Mouse (Mus musculus) lung, postnatal 10 days (tissue): Measurements from ENCODE around the gene Olfr49.

ENCODE experiments used
- DNase-seq: peaks from one replicate; pipeline ENCODE4 v3.0.0; 2021

The Olfr49 gene

DNA sequence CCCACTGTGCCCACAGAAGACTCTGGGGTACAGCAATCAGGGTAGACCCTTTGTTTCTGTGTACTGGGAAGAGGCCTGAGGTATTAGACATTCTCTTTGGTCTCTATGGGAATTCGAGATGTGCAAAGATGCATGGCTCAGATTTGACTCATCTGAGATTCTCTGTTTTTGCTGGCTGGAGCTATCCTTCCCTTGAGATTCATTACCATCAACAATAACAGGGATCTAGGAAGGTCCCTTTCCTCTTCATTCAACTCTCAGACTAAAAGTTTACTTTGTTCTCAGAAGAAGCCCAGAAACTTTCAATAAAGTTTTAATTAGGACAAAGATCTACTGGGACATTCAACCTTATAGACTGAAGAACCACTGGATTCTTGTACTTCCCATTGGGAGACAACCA lies at the start of gene Olfr49:
Gene Olfr49, minus strand, starts transcription at position 101 of the 400 bp plus-strand sequence.
- DNase-seq, result no peak

DNA sequence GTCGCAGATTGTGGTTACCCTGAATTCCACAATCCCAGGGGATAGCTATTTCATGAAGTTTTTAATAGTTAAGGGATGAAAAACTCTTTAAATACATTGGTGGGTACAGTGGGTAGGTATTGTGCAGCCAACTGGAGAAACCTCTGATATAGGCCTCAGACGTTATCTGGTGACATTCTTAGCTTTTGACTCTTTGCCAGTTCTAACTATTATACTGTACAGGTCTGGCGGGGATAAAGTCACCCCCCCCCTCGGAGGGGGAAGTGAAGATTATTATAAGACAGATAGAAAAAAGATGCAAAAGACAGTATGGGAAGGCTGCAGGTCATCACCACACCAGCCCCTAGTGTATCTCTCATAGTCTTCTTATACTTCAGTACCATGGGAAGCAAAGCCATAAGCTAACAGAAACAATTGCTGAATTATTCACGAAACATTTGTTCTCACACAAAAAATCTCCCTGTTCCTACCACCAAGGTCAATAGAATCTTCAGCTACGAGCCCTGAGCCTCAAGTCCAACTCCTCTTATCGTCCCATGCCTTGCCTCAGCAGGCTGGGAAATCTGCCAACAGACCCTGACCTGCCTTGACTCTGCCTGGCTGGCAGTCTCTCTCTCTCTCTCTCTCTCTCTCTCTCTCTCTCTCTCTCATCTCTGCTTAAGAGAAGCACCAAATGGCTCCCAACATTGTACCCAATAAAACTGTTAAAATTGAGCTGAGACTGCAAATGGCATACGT lies 48.9 kb upstream of the Olfr49 start:
- DNase-seq, result peak; percentile 14

DNA sequence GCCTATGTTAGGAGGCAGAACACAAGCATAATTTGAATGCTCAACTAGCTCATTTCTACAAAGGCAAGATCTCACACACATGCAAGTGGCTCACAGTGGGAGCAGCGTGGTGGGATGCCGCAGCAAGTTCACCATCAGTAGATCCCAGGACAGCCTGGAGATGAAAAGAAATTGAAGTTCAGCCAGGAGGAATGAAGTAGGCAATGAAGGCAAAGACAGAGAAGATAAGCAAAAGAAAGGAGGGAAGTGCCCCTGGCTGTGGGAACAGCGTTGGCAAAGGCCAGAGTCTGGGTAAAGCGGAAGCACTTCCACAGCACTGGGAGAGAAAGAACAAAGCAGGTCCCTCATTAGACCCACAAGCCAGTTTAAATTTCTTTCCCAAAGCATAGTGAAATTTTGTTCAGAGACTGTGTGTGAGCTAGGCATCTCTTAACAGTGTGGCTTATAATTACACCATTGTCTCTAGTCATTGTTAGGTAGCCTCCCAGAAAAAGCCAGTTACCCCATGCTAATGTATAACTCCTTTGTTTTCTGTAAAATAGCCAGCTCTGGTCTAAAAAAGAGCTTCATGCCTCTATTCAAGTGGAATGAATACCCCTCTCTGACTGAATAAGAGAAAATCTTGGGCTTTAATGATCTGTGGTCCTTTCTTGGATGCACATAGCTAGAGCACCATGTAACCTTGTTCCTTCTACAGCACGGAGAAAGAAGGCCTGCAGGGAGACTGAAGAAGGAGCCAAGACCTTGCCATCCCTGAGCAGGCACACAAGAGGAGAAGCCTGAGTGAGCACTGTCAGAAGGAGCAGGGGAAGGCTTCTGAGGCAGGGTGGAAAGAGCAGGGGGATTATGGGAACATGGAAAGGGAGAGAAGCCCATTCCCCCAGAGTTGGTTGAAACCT lies 47.7 kb upstream of the Olfr49 start:
- no peak for DNase-seq

DNA sequence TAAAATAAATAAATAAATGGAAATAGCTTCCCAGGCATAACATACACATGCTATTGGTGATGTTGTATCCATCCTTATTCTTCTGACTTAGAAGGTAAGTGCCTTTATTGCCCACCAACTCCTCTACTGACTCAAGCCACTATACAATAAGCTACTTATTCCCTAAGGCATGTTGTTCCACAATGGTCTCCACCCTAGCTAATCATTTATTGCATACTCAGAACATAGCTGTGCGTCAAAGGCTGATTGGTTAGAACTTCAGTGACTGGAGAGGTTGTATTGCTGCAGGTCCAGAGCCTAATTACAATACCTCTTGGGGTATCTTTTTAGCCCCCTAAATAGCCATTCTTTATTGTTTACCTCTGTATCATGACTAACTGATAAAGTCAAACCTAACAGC lies 46.4 kb upstream of the Olfr49 start:
- no peak for DNase-seq

DNA sequence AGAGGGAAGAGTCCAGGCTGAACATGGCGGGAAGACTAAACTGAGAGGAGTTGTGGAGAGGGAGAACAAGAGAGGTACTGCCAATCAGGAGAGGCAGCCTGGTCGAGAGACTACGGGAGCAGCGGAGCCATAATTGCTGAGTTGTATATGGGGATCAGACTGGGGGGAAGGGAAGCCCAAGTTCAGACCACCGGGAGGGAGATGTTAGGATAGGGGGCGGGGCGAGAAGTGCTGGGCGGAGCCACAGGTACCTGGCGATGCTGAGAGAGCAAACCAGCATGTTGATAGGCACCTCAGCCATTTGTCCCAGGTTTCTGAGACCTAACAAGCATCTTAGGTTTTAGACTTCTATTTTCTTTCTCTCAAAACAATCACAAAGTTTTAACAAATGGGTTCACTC lies 44.5 kb upstream of the Olfr49 start:
- DNase-seq, result no peak

DNA sequence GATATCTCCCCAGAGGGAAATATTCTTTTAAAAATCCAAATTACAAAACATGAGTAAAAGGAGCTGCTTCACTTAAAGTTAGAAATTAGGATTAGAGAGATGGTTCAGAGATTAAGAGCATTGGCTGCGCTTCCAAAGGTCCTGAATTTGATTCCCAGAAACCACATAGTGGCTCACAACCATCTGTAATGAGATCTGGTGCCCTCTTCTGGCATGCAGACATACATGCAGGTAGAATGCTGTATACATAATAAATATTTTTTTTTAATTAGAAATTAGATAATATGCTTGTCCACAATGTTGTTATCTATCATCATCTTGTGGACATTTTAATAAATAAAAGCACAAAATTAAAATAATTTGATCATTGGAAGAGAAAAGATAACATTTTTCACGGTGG lies 43.8 kb upstream of the Olfr49 start:
- no peak for DNase-seq

DNA sequence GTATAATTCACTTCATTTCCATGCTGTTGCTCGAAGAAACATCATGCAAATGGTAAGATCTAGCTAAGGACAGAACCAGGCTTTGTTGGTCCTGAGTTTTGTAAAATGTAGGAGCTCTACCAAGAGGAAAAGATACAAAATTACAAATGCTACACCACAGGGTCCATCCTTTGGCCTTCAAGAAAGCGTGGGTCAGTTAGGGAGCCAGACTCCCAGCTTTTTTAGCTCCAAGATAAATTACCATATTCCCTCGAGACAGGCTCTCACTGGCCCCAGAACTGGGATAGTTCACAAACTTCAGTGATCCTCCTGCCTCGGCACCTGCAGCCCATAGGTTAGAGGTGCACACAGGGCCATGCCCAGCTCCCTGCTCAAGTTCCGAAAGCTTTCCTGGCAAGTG lies 39.7 kb upstream of the Olfr49 start:
- DNase-seq, result no peak

DNA sequence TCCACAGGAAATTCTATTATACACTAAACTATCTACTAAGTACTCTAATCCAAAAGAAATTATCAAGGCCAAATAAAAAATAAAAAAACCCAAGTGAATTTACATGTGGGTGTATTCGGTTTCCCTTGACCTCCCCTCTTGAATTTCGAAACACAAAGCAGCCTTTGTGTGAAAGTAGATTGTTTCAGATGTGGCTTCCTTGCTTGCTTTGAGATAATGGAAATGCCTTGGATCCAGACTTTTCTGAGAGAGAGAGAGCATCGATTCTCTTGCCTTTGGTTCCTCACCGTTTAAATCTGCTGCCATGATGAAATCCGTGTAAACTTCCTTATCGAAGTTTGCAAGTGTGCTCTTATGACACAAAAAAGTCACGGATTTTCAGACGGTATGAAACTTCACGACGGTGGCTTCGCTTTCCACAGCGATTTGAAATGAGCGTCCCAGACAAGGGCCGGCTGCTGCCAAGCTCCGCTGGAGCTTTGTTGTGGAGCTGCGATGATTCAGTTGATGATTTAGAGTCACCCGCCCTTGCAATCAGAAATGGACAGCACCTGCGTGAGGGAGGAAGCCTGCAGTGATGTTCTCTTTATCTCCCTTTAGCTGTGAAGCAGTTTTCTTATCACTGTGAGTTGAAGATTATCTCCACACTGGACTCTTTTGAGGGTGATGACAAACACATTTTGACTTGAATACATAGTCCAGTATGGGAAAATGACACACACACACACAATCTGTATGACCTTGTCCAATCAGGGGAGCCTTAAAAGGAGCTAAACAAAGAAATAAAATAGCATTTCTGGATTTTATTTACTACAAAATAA lies 37.0 kb upstream of the Olfr49 start:
- no peak for DNase-seq

DNA sequence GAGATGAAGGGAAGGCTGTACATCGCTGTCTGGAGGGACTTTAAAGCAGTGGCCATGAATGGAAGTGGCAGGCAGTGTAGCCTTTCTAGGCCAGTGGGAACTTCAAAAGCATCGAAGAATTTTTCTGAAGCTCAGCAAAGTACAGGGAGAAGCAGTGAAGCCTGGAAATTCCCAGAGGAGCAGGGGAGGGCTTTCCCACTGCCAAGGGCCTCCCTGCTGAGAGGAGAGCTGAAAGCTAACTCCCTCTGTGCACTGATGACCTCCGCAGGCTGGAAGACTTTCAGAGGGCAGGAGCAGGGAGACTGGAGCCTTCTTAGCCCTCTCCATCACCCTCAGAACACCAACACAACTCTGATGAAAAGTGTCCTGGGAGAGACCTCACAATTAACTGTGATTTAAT lies 27.0 kb upstream of the Olfr49 start:
- DNase-seq, result no peak

DNA sequence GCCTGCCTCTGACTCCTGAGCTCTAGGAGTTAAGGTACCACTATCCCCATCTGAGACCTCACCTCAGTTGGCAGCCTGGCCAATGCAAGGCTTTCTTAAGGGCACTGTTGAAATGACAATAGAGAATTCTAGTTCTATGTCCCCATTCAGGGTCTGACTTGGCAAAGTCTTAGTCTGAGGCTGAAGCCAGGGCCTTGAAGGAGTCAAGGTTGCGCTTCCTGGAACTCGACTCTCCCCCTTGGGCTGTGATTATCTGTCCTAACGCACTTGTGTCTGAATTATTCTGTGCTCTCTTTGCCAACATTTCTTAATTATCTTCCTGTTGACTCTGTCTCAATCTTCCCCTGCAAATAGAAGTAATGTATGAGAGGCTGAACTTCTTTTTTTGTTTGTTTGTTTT lies 15.9 kb upstream of the Olfr49 start:
- no peak for DNase-seq

DNA sequence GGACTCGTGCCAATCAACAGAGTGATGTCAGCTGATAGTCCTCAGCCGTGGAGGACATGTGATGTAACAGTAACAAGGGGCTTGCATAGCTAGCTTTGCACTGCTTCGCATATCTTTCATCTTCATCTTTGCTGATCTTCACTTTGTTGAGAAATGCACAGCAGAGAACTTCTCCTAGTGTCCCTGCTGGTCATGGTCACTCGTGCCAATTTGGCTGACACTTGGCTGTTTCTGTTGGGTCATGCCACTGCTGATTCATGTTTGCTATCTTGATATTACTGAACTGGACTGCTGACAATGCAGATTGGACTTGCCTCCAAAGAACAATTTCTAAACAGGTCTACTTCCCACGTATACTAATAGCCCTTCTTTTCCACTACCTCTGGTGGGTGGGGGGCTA lies 15.4 kb upstream of the Olfr49 start:
- peak; percentile 13 for DNase-seq

DNA sequence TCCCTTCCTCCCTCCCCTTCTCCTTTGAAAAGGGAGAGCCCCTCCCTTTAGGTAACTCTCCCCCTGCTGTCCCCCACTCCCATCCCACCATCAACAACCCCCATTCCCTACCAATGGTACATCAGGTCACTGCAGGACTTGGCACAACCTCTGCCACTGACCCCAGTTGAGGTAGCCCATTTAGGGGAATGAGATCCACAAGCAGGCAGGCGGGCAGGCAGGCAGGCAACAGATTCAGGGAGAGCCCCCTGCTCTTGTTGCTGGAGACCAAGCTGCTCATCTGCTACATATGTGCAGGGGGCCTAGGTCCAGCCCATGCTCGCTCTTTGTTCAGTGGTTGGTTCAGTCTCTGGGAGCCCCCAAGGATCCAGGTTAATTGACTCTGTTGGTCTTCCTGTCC lies 8.3 kb downstream of the Olfr49 start:
- no peak for DNase-seq

DNA sequence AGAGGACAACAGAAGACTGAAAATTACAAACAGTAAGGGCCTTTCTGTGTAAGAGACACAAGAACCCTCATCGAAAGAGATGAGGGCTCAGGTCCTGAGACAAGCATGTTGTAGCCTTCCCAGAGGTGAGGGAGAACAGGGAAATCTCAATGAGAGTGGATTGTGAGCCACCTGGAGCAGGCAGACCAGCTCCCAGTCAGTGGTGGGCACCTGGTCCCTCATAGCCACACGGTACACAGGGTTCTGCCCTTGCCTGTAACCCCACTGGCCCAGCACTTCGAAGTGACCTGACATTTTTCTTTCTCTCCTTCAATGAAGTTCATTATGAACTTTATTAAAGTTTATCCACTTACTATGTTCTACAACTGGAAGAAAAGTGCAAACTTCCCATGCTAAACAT lies 12.0 kb downstream of the Olfr49 start:
- DNase-seq, result no peak

DNA sequence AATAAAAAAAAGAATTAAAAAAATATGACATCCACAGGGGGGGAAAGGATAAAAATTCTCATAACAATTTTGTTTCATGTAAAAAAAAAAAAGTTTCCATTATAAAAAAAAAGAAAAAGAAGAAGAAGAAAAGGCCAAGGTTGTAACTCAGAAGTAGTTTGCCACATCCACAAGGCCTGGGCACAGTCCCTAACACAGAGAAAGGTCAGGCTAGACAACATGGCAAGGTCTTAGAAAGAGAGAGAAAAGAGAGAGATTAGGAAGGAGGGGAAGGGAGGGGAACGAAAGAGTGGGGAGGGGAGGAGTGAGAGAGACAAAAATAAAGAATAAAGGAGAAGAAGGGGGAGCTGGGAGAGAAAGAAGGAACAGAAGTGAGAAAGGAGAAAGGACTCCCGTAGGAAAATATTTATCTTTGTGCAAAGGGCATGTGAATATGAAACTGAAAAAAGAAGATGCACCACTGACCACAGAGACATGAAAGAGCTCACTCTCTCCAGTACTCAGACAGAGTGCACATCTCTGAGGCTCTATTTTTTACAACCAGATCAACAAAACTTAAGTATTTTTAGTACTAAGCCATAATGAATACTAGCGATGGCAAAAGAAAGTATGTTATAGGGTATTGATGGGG lies 12.6 kb downstream of the Olfr49 start:
- DNase-seq, result no peak

DNA sequence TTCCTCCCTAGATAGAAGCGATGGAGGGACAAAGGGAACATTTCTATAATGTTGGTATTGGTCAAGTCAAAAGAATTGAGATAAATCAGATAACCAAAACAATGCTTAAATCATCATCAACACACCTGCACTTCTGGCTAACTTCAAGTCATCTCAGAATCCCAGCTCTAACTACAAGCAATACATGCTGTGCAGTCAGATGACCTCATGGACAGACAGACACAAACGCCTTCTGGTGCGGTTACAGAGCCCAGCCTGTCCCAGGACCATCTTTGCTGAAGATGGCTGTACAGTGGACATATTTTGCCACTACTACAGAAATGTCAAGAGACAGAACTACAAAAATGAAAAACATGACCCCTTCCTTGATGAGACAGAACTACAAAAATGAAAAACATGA lies 14.3 kb downstream of the Olfr49 start:
- no peak for DNase-seq

DNA sequence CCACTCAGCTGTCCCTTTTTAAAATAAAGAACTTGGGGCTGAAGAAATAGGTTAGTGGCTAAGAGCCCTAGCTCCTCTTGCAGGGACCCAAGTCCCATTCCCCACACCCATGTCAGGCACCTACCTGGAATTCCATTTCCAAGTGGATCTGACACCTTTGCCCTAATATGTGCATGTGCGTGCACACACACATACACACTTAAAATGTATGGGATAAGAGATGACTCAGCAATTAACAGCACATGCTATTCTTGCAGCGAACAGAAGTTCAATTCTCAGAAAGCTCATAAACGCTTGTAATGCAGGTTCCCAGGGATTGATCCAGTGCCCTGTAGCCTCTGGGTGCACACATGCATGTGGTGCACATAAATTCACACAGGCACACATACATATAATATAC lies 15.2 kb downstream of the Olfr49 start:
- DNase-seq, result no peak

DNA sequence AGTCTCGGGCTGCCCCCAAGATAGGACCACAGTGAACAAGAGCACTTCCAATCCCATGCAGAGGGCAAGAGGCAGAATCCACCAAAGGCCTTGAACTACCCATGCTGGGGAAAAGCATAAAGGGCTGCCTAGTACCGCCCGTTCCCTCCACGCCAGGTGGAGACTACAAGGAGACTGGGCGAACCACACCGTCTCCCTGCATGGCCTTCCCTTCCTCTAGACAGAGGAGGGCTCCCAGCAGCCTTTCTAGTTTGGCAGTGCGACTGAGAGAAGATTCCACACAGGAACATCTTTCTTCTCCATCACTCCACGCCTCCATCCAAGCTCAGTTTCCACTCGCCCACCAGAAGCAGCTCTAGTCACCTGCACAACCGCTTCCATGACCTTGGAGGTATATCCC lies 16.8 kb downstream of the Olfr49 start:
- no peak for DNase-seq

DNA sequence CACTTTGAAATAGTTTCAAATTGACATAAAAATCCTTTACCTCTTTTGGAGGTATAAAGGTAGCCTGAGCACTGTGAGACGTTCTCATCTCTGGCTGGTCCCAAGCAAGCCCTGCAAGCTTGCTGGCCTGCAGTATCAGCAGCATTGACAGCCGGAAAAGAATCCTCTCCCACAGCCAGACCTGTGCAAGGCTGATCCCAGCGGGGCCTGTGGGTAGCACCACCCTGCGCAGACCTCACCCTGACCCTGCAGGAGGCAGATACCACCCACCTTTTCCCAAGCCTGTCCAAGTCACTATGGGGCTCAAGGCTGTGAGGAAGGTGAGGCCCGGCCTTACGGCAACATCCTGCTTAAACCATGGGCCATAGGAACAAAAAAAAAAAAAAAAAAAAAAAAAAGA lies 18.8 kb downstream of the Olfr49 start:
- no peak for DNase-seq

DNA sequence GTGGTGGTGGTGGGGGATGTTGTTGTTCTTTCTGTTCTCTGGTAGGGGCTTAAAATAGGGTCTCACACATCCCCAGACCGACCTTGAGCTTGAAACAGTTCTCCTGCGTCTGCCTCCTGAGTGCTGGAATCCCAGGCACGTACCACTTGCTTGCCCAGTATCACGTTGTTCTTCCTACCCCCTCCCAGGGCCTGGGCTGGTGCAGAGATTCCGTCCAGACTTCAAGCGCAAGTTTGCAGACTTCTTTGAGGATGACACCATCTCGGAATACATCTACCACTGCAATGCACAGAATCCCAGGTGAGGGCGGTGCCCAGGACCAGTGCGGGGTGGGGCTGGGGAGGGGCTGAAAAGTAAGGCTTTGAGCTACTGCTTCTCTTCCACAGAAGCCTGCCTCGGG lies 19.6 kb downstream of the Olfr49 start:
- no peak for DNase-seq

DNA sequence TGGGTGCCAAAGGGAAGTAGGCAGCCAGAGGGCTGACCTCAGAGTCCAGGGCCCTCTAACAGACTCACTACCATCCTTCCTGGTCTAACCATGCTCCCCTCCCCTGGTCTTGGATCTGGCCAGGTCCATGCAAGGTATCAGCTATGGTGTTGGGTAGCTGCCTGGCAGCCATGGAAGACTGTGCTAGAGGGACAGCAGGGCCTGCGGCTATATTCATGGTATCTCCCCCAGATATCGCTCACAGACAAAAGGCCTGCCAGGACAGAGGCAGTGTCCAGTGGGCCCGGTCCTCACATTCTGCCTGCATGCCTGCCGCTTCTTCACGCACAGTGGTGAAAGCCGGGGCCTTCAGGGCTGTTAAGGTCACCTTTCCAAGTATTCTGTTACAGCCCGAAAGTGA lies 20.5 kb downstream of the Olfr49 start:
- DNase-seq, result no peak

DNA sequence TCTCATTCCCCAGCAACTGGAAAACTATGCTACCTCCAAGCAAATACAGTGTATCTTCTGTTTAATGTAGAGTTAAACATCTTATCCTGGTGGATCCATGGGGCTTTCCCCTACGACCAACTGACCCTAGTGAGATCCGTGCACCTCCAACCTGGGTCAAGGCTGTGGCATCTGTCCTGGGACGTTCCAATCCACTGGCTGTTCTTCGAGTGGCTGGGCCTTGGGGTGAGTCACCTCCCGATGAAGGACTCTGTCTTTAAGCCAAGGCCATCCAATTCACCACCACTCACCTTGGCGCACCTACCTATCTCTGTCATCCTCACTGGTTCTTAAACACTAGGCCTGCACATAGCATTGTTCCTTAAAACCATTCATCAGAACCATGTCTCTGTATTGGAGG lies 21.6 kb downstream of the Olfr49 start:
- DNase-seq, result no peak

DNA sequence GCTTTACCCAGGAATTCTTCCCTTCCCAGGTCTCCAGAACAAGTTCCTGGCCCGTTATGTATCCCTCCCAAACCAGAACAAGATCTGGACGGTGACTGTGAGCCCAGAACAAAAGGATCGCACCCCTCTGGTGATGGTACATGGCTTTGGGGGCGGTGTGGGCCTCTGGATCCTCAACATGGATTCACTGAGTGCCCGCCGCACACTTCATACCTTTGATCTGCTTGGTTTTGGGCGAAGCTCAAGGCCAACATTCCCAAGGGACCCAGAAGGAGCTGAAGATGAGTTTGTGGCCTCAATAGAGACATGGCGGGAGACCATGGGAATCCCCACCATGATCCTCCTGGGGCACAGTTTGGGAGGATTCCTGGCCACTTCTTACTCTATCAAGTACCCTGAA lies 22.1 kb downstream of the Olfr49 start:
- DNase-seq, result no peak

DNA sequence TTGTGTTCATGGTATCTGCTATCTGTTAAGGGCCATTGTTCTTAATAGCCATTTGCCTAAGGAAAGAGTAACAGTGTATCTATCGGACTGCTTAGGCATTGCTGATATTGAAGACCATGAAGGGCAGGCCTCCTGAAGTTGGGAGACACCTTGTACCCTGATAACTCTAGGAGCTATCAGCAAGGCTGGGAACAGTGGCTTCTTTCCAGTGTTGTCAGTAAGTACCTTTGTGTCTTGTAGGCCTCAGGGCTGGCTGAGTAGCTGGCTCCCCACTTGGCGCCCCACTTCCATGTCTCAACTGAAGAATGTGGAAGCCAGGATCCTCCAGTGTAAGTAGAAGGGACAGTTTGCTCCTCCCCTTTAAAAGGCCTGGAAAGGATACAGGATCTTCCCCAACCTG lies 23.4 kb downstream of the Olfr49 start:
- DNase-seq, result no peak
